Mouse (Mus musculus) c-Kit-positive CD71-positive TER-119-positive erythroid progenitor cells, embryonic 14.5 days (primary cell): ENCODE measurements around the gene Gm49510.
"Not testable (repeated sequence)": the region's sequence is repeated elsewhere in the genome, so short reads cannot be mapped to it uniquely, and the experiment has no call there.

Experiments used
- DNase-seq: peaks from one replicate; pipeline ENCODE4 v3.0.0-alpha.2; 2013; ENCODE audit warnings: low spot score

The Gm49510 gene

GRCm38 (mm10) chr15:78878792-78879516 is 20.5 kb upstream of the Gm49510 start:
- not testable (repeated sequence) for DNase-seq

GRCm38 (mm10) chr15:78880432-78880831 is 19.0 kb upstream of the Gm49510 start:
- no peak for DNase-seq

- DNase-seq: no peak
Measured at GRCm38 (mm10) chr15:78881828-78882227, 17.6 kb upstream of the Gm49510 start.

- no peak for DNase-seq
Measured at GRCm38 (mm10) chr15:78889401-78889853, 10.0 kb upstream of the Gm49510 start.

GRCm38 (mm10) chr15:78892440-78892839 is 7.0 kb upstream of the Gm49510 start:
- no peak for DNase-seq

GRCm38 (mm10) chr15:78894726-78895125 is 4.7 kb upstream of the Gm49510 start:
- no peak for DNase-seq

- DNase-seq: no peak
Measured at GRCm38 (mm10) chr15:78895741-78896140, 3.7 kb upstream of the Gm49510 start.

- DNase-seq: no peak
Measured at GRCm38 (mm10) chr15:78896149-78896548, 3.3 kb upstream of the Gm49510 start.

GRCm38 (mm10) chr15:78897488-78897887 is 2.0 kb upstream of the Gm49510 start:
- no peak for DNase-seq

- no peak for DNase-seq
Measured at GRCm38 (mm10) chr15:78898507-78899001, 913 bp upstream of the Gm49510 start.

- DNase-seq: no peak
Measured at GRCm38 (mm10) chr15:78899740-78900584, 495 bp downstream of the Gm49510 start, which contains the start of gene Sh3bp1. Sh3bp1 (plus strand) TSS chr15:78899768.

- DNase-seq: no peak
Measured at GRCm38 (mm10) chr15:78900585-78901421, 1.3 kb downstream of the Gm49510 start.

GRCm38 (mm10) chr15:78901422-78901789 is 1.9 kb downstream of the Gm49510 start:
- DNase-seq: no peak

GRCm38 (mm10) chr15:78903243-78903642 is 3.8 kb downstream of the Gm49510 start:
- DNase-seq: peak; percentile 86

- no peak for DNase-seq
Measured at GRCm38 (mm10) chr15:78908399-78908798, 8.9 kb downstream of the Gm49510 start.

GRCm38 (mm10) chr15:78908982-78909381 is 9.5 kb downstream of the Gm49510 start:
- DNase-seq: no peak

GRCm38 (mm10) chr15:78912040-78912439 is 12.6 kb downstream of the Gm49510 start:
- no peak for DNase-seq

- peak; percentile 96 for DNase-seq
Measured at GRCm38 (mm10) chr15:78913632-78914090, 14.2 kb downstream of the Gm49510 start, which contains the start of gene Pdxp. Pdxp (plus strand) TSS chr15:78913919.

GRCm38 (mm10) chr15:78914091-78914822 is 14.8 kb downstream of the Gm49510 start:
- no peak for DNase-seq

- DNase-seq: no peak
Measured at GRCm38 (mm10) chr15:78914823-78915659, 15.6 kb downstream of the Gm49510 start.
